Mouse (Mus musculus) lung, postnatal 0 days (tissue): Measurements from ENCODE around the gene Igdcc4.

Source experiments
- CTCF ChIP-seq: IDR thresholded peaks from 2 replicates; pipeline ENCODE4 v1.5.1; 2016; ENCODE audit warnings: antibody characterized with exemption, mild to moderate bottlenecking
- EP300 ChIP-seq: IDR thresholded peaks from 2 replicates; pipeline ENCODE4 v1.6.1; 2016; ENCODE audit warnings: antibody characterized with exemption, mild to moderate bottlenecking, control low read depth

- no peak for TF ChIP-seq CTCF
- no peak for TF ChIP-seq EP300
Observed at GRCm38 (mm10) chr9:65168534-65168933, 67.2 kb downstream of the Igdcc4 start.
